Mouse (Mus musculus) testis, adult 2 months (tissue): ENCODE measurements at regions not wholly inside any gene's neighbourhood (a gene's known extent, or its start where the extent isn't known, plus 50 kb on each side); places are given as distances from the start of the nearest gene placed in this dataset.

ENCODE experiments used
- H3K27ac ChIP-seq: fragments of 200-500 bp; 2 replicates; pipeline ENCODE4 v1.5.1; 2012; ENCODE audit warnings: low read depth, low read length; ENCODE audit not compliant: control insufficient read depth, insufficient read depth
- H3K27me3 ChIP-seq: fragments of 200-500 bp; 2 replicates; pipeline ENCODE4 v1.6.1; 2012; ENCODE audit warnings: mild to moderate bottlenecking, low read length, moderate library complexity; ENCODE audit not compliant: control insufficient read depth, insufficient read depth
- H3K36me3 ChIP-seq: fragments of 200-500 bp; 2 replicates; pipeline ENCODE4 v1.6.1; 2012; ENCODE audit warnings: mild to moderate bottlenecking, low read length; ENCODE audit not compliant: control insufficient read depth, insufficient read depth
- H3K4me1 ChIP-seq: fragments of 200-500 bp; 2 replicates; pipeline ENCODE4 v1.6.1; 2012; ENCODE audit warnings: low read length; ENCODE audit not compliant: control insufficient read depth, insufficient read depth
- H3K4me3 ChIP-seq: fragments of 200-500 bp; 2 replicates; pipeline ENCODE4 v1.5.1; 2012; ENCODE audit warnings: low read depth, mild to moderate bottlenecking, low read length, moderate library complexity, mixed read lengths; ENCODE audit not compliant: control insufficient read depth
- CTCF ChIP-seq: fragments of 200-500 bp; IDR thresholded peaks from 2 replicates; pipeline ENCODE4 v1.5.1; 2012; ENCODE audit warnings: low read depth, mild to moderate bottlenecking, inconsistent platforms, low read length, moderate library complexity; ENCODE audit not compliant: control insufficient read depth, insufficient read depth, insufficient replicate concordance
- POLR2A ChIP-seq: fragments of 200-500 bp; IDR thresholded peaks from 2 replicates; pipeline ENCODE4 v1.6.1; 2012; ENCODE audit warnings: low read depth, mild to moderate bottlenecking, inconsistent platforms, low read length, moderate library complexity; ENCODE audit not compliant: control insufficient read depth

DNA sequence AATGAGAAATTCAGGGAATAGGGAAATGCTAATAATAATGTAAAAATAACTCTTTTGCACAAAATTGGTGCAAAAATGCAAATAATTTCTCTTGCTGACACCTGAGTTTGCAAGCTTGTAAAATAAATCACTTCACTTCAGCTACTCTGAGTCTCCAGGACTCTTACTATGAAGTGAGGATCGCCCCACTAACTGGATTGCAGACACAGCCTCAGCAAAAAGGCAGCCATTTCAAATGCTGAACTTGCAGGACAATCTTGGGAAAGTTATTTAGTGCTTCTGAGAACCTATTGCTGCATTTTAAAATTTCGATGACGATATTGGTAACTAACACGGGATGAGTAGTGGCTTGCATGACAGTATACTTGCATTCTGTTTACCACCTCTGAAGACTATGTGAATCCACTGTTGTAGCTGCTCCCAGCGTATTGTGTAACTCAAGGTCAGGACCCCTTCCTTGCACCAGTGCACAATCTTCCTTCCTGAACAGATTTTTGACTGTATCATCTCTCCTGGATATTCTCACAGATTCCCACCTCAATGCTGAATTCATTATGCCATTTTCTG is 3051.4 kb upstream of the Lrrc6 start:
- H3K27ac ChIP-seq: no peak overlapping the region
- TF ChIP-seq POLR2A (no peak), CTCF (no peak)
- H3K36me3 ChIP-seq: no peaks in the 10 kb centered on the region
- no peak overlapping the region for H3K4me3 ChIP-seq
- H3K27me3 ChIP-seq: no peaks in the 10 kb centered on the region
- H3K4me1 ChIP-seq: no peaks in the 10 kb centered on the region

DNA sequence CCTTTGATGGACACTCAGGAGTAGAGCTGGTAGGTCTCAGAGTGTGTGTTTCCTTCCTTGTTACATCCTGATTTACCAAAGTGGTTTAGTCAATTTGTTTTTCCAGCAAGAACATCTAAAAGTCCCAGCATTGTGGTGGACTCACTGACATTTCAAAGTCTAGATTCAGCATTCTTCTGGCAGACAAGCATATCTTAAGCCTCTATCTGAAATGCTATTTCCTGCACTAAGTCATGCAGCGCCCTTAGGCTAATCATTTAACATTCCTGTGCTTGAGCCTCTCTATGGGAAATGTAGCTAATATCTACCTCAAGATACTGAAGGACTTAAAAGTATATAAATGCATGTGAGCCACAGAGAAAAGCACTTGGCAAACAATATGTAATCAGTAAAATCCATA is 3050.3 kb upstream of the Lrrc6 start:
- TF ChIP-seq POLR2A: no peak
- TF ChIP-seq CTCF: no peak

DNA sequence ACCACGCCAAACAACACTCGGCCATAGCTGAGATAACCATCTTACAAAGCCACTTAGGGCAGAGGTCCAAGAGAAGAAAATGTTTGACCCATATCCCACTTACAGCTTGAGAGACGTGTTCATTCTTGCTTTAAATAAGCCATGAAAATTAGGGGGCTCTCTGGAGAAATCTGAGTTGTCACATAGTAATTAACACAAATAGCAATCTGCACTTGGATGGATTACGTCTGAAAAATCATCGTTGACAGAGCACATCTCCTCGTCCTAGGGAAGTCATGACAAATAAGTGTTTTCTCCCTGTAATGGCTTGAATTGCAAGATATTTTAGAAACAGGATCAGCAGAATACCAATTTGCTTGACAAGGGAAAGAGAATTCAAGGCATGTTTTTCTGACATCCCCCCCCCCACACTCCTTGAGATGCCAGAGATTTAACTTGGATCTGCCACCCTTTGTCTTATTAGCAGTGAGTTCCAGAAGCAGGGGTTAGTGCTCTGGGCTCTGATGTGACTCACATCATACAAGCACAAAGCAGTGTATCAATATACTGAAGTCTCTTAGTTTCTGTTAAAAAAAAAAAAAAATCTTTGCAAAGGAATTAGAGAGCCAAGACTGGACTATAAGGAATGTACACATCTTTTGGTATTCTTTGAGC is 3025.9 kb upstream of the Lrrc6 start:
- no peak overlapping the region for H3K4me3 ChIP-seq
- TF ChIP-seq CTCF: no peak
- no peak for TF ChIP-seq POLR2A
- H3K4me1 ChIP-seq: no peaks in the 10 kb centered on the region
- H3K36me3 ChIP-seq: no peaks in the 10 kb centered on the region
- H3K27ac ChIP-seq: no peak overlapping the region
- H3K27me3 ChIP-seq: no peaks in the 10 kb centered on the region

More for the DNA sequence above, 3050.3 kb upstream of the Lrrc6 start:
- H3K4me3 ChIP-seq: no peak overlapping the region
- H3K4me1 ChIP-seq: no peaks in the 10 kb centered on the region
- H3K27me3 ChIP-seq: no peaks in the 10 kb centered on the region
- no peaks in the 10 kb centered on the region for H3K36me3 ChIP-seq
- H3K27ac ChIP-seq: no peak overlapping the region

DNA sequence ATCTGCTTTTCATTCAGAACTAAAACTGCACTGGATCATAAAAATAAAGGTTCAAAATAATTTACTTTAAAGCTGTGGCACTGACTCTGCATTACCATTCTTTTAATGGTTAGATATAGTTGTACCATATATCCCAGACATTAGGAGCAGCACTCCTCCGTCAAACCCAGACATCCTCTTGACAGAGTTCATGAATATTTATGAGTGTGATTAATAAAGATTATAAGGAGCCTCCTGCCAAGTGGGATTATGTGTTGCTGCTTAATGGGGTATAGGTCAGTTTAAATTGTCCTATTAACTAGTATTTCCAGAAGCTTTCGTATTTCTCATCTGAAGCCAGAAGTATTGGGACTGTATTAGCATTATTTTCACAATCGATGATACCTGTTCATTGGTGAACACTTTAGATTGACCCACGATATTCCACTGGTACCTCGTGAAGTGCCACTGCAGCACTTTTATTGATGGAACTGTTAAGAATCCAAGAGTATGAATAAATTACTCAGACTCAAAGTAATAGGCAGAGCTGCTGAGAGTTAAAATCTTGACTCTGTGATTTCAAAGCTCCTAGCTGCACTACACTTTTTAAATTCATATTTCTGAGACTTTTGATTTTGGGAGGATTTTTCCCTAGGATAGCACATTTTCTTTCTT is 2983.8 kb upstream of the Lrrc6 start:
- Histone ChIP-seq H3K27ac (no peak overlapping the region), H3K4me3 (no peak overlapping the region), H3K27me3 (no peaks in the 10 kb centered on the region), H3K36me3 (no peaks in the 10 kb centered on the region), H3K4me1 (no peaks in the 10 kb centered on the region)
- TF ChIP-seq CTCF (no peak), POLR2A (no peak)

DNA sequence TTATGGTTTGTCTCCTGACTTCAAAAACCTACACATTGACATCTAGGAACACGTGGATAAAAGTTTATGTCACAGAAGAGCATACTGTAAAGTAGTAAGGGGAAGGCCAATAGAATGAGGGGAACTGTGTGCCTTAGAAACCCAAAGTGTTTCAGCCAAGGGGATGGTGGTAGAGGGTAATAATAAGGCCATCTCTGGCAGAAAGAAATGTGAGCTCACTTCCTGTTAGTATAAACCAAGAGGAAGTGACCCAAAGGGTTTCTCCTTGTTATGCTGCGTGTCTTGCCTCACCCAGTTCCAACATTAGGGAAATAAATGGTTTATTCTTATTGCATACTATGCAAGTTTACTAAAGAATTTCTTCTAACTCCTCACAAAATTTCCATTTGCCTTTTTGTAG is 2982.4 kb upstream of the Lrrc6 start:
- H3K4me3 ChIP-seq: no peak overlapping the region
- H3K4me1 ChIP-seq: no peaks in the 10 kb centered on the region
- no peaks in the 10 kb centered on the region for H3K27me3 ChIP-seq
- H3K27ac ChIP-seq: no peak overlapping the region
- TF ChIP-seq CTCF (no peak), POLR2A (no peak)
- no peaks in the 10 kb centered on the region for H3K36me3 ChIP-seq

DNA sequence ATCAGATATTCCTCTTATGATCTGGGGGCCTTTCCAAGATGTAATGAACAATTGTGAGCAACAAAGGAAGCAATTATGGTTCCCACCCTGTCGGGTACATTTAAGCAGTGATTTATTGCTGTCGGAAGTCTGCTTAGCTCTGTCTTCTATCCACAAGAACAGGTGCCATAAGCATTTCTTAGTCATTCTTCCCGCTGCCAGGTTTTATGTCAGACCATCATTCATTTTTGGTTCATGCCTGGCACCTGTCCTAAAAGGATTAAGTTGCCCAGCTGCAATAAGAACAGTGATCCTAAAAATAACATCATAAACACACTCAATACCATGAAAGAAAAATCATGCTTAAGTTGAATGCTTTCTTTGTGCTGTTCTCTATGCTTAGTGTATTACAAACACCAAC is 2980.4 kb upstream of the Lrrc6 start:
- H3K36me3 ChIP-seq: no peaks in the 10 kb centered on the region
- no peaks in the 10 kb centered on the region for H3K27me3 ChIP-seq
- no peak overlapping the region for H3K4me3 ChIP-seq
- no peak overlapping the region for H3K27ac ChIP-seq
- TF ChIP-seq POLR2A (no peak), CTCF (no peak)
- H3K4me1 ChIP-seq: no peaks in the 10 kb centered on the region

DNA sequence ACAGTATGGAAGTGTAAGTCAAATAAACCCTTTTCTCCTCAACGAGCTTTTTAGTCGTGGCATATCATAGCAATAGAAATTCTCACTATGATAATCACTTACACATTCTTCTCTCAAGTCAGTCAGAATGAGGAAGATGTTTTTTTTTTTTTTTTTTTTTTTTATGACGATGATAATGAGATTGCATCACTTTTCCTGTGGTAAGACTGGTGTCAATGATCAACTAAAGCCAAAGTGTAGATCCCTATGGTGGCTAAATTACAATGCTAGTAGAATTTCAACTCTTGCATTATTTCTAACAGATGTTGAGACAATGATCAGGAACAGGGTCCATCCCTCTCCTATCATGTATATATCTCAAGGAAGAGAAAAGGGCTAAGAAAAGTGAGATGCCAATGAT is 2976.3 kb upstream of the Lrrc6 start:
- Histone ChIP-seq H3K27me3 (no peaks in the 10 kb centered on the region), H3K4me1 (no peaks in the 10 kb centered on the region), H3K4me3 (no peak overlapping the region), H3K36me3 (no peaks in the 10 kb centered on the region), H3K27ac (no peak overlapping the region)
- TF ChIP-seq CTCF: no peak
- TF ChIP-seq POLR2A: no peak

DNA sequence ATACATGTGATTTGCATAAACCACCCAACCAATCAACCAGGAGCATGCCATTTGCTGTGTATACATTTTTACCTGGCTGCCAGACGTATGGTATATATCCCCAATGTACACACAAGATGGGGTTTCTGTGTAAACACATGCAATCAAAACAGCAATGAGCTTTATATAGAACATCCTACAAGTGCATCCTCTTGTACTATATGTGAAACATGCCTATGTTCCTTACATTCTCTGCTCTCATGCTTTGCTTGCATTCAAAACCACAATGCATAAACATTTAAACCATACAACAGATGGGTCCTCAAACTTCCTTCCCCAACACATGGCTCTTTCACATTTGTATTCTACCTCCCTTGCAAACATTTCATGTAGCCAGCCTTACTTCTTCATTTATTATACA is 2968.9 kb upstream of the Lrrc6 start:
- TF ChIP-seq POLR2A: no peak
- no peak for TF ChIP-seq CTCF
- no peaks in the 10 kb centered on the region for H3K27me3 ChIP-seq
- H3K27ac ChIP-seq: no peak overlapping the region
- no peaks in the 10 kb centered on the region for H3K4me1 ChIP-seq
- H3K4me3 ChIP-seq: no peak overlapping the region
- no peaks in the 10 kb centered on the region for H3K36me3 ChIP-seq
